Mouse (Mus musculus) stomach, embryonic 15.5 days (tissue): ENCODE measurements around the gene Slc28a3. TPM values are rescaled to one million over a fixed set of nuclear protein-coding genes. Genes with fewer than 3 reads are reported as not detected.

ENCODE experiments used
- ATAC-seq: fragments of 200-750 bp; cut with Nextera tagmentation; 2 replicates; pipeline ENCODE4 v1.8.0; 2017; ENCODE audit warnings: low read depth, moderate number of reproducible peaks, moderate TSS enrichment; ENCODE audit not compliant: insufficient read depth, low FRiP score
- H3K27ac ChIP-seq: fragments of 300-500 bp; sonication (generic); 2 replicates; pipeline ENCODE4 v1.5.1; 2015; ENCODE audit warnings: mild to moderate bottlenecking, inconsistent platforms
- H3K27me3 ChIP-seq: fragments of 300-500 bp; sonication (generic); replicated peaks from 2 replicates; pipeline ENCODE4 v1.6.1; 2015; ENCODE audit warnings: inconsistent platforms
- H3K36me3 ChIP-seq: fragments of 300-500 bp; sonication (generic); 2 replicates; pipeline ENCODE4 v1.6.1; 2015; ENCODE audit warnings: inconsistent platforms
- H3K4me1 ChIP-seq: fragments of 300-500 bp; sonication (generic); 2 replicates; pipeline ENCODE4 v1.6.1; 2015; ENCODE audit warnings: inconsistent platforms
- H3K4me2 ChIP-seq: fragments of 300-500 bp; sonication (generic); 2 replicates; pipeline ENCODE4 v1.6.1; 2015; ENCODE audit warnings: mild to moderate bottlenecking, inconsistent platforms
- H3K4me3 ChIP-seq: fragments of 300-500 bp; sonication (generic); replicated peaks from 2 replicates; pipeline ENCODE4 v1.5.1; 2015; ENCODE audit warnings: inconsistent platforms
- H3K9ac ChIP-seq: fragments of 300-500 bp; sonication (generic); 2 replicates; pipeline ENCODE4 v1.6.1; 2015; ENCODE audit warnings: inconsistent platforms
- H3K9me3 ChIP-seq: fragments of 300-500 bp; sonication (generic); 2 replicates; pipeline ENCODE4 v1.6.1; 2016; ENCODE audit warnings: inconsistent platforms
- WGBS: fragments of 180-500 bp; shearing (Covaris S2); methylation state at CpG from one replicate; pipeline ENCODE4 v1.1.7; 2015; 5-methylcytosine and 5-hydroxymethylcytosine counted together
- polyA plus RNA-seq: library from polyadenylated mRNA; unstranded; fragments of >200 nt; fragmentation: Nextera tagmentation; extraction: Ambion mirVana; gene quantifications from 2 replicates; pipeline ENCODE4 v1.2.1, GENCODE M21; 2015

Gene Slc28a3
- polyA plus RNA-seq: 1.6 and 2.6 TPM in 2 replicates

DNA sequence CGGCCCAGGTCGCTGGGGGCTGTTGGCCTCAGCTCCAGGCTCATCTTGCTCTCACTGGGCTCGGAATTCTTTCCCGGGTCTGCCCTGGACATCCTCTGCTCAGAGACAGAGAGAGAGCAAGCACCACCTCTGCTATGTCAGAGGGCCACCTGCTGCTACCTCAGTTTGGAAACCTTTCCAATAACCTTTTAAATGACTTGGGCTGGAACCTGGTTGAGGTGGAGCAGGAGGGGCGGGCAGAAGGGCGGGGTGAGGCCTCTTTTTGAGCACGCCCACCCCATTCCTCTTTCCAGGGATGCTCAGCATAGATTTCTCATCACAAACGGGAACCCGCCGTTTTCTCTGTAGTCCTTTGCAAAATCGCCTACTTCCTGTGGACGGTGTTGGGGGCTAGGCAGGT is at the start of gene Slc28a3:
Slc28a3 (minus strand) TSS at position 162 of the 400 bp plus-strand sequence.
- no peak for ATAC-seq
- Histone ChIP-seq H3K27ac (no peak within 1 kb of the TSS), H3K9ac (no peak within 1 kb of the TSS), H3K9me3 (no peaks in the 10 kb centered on the region), H3K4me1 (no peaks in the 10 kb centered on the region), H3K36me3 (no peaks in the 10 kb centered on the region), H3K4me2 (0 out of 2 replicates have a peak within 1 kb of the TSS, but pooled peaks have one; percentile 13), H3K4me3 (no peak within 1 kb of the TSS), H3K27me3 (no peaks in the 10 kb centered on the region)
- WGBS: 14% methylated on average over 12 of the region's 12 CpGs

DNA sequence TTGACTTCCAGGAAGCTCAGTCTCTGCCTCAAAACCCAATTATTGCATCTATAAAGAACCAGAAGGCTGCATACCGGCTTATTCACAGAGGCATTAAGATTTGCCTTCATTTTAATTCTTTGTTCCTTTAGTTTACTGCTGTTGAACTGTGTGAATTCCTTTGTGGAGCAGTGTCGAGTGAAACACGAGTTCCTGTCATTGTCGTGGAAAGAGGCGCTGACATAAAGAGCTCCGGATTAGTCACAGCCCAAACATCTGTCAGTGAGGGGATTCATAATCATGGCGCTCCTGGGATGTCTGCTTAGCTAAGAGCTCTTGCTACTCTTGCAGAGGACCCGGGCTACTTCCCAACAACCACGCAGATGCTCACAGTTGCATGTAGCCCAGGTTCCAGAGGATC is 47.3 kb upstream of the Slc28a3 start:
- Histone ChIP-seq H3K9me3 (no peaks in the 10 kb centered on the region), H3K4me1 (no peaks in the 10 kb centered on the region), H3K4me3 (no peak overlapping the region), H3K27ac (no peak overlapping the region), H3K4me2 (no peak overlapping the region), H3K36me3 (no peaks in the 10 kb centered on the region), H3K9ac (no peak overlapping the region), H3K27me3 (no peaks in the 10 kb centered on the region)
- ATAC-seq: no peak
- WGBS: 36% methylated on average over 9 of the region's 9 CpGs

DNA sequence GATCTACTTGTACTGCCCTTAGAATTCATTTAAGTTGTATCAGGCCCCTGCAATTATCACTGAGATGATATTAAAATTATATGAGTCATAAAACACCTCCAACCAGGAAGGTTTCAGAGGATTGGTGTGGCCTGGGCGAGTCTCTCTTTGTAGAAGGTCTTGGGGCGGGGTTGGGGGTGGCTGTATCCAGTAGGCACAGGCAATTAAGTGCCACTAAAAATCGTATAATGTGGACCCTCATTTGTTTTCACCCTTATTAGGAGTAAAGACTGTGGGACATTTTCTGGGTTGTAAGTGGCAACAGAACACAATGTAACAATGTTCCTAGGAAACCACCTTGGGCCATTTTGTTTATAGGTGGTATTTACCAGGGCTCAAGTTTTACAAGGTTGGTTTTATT is 46.2 kb upstream of the Slc28a3 start:
- H3K27ac ChIP-seq: no peak overlapping the region
- ATAC-seq: no peak
- H3K27me3 ChIP-seq: no peaks in the 10 kb centered on the region
- H3K4me2 ChIP-seq: no peak overlapping the region
- no peaks in the 10 kb centered on the region for H3K9me3 ChIP-seq
- H3K36me3 ChIP-seq: no peaks in the 10 kb centered on the region
- no peak overlapping the region for H3K4me3 ChIP-seq
- H3K4me1 ChIP-seq: no peaks in the 10 kb centered on the region
- no peak overlapping the region for H3K9ac ChIP-seq
- WGBS: 77% methylated on average over 3 of the region's 3 CpGs

DNA sequence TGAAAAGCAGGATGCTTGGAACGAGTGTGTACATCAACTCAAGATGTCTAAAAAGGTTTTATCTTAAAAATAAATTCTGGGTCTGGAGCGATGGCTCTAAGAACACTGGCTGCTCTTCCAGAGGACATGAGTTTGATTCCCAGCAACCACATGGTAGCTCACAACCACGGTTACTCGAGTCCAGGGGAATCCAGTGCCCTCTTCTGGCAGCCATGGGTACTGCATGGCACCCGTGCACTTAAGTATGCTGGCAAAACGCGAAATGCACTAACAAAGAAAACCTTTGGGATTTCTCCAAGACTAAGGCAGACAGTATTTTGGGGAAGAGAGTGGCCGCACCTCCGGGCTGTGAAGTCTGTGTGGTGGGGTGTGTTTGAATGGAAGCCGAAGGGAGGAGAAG is 44.9 kb upstream of the Slc28a3 start:
- H3K27me3 ChIP-seq: no peaks in the 10 kb centered on the region
- ATAC-seq: no peak
- H3K4me3 ChIP-seq: no peak overlapping the region
- no peaks in the 10 kb centered on the region for H3K9me3 ChIP-seq
- no peak overlapping the region for H3K4me2 ChIP-seq
- 79% methylated on average over 10 of the region's 10 CpGs for WGBS
- H3K36me3 ChIP-seq: no peaks in the 10 kb centered on the region
- H3K4me1 ChIP-seq: no peaks in the 10 kb centered on the region
- no peak overlapping the region for H3K9ac ChIP-seq
- H3K27ac ChIP-seq: no peak overlapping the region

DNA sequence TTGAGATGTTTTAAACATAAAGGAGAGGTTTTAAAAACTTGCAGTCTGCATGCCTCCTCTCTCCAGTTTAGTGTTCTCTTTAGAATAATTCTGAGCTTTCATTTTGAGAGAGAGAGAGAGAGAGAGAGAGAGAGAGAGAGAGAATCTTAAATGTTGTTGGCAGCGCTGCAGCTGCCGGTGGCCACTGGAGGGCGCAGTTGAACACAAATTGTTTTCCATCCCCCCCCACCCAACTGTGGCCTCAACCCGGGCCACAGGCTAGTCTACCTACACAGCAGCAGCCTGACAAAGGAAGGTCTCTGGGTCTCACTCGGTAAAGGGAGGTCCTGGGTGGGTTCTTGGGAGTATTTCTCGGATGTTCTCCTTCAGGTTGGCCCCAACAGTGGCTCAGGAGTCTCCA is 29.7 kb upstream of the Slc28a3 start:
- H3K27me3 ChIP-seq: 0 out of 2 replicates have a peak, but pooled peaks cover 3% of the 10 kb centered on the region
- 13% methylated on average over 6 of the region's 6 CpGs for WGBS
- ATAC-seq: no peak
- no peak overlapping the region for H3K9ac ChIP-seq
- H3K4me3 ChIP-seq: no peak overlapping the region
- no peaks in the 10 kb centered on the region for H3K4me1 ChIP-seq
- no peak overlapping the region for H3K4me2 ChIP-seq
- no peaks in the 10 kb centered on the region for H3K9me3 ChIP-seq
- H3K36me3 ChIP-seq: no peaks in the 10 kb centered on the region
- no peak overlapping the region for H3K27ac ChIP-seq

DNA sequence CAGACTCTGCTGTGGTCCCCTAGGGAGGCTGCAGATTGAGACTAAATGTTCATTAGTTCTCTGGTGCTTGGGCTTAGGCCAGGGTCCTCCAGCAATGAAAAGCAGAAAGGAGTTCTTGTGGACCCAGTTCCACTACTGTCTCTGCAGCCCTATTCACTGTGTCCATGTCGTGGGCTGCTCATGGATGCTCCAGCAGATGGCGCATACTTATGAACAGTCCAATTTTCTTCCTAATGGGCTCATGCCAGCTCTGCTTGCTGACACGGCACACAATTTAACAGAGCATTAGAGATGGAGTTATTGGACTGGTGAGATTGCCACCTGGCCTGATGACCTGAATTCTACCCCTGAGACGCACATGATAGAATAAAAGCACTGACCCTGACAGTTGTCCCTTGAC is 28.3 kb upstream of the Slc28a3 start:
- WGBS: 30% methylated on average over 4 of the region's 4 CpGs
- no peak overlapping the region for H3K4me3 ChIP-seq
- no peaks in the 10 kb centered on the region for H3K4me1 ChIP-seq
- no peaks in the 10 kb centered on the region for H3K36me3 ChIP-seq
- no peak; the same call in 1 of the 2 replicates for ATAC-seq
- H3K27ac ChIP-seq: no peak overlapping the region
- H3K9ac ChIP-seq: no peak overlapping the region
- no peaks in the 10 kb centered on the region for H3K9me3 ChIP-seq
- 0 out of 2 replicates have a peak, but pooled peaks cover 3% of the 10 kb centered on the region for H3K27me3 ChIP-seq
- H3K4me2 ChIP-seq: no peak overlapping the region

DNA sequence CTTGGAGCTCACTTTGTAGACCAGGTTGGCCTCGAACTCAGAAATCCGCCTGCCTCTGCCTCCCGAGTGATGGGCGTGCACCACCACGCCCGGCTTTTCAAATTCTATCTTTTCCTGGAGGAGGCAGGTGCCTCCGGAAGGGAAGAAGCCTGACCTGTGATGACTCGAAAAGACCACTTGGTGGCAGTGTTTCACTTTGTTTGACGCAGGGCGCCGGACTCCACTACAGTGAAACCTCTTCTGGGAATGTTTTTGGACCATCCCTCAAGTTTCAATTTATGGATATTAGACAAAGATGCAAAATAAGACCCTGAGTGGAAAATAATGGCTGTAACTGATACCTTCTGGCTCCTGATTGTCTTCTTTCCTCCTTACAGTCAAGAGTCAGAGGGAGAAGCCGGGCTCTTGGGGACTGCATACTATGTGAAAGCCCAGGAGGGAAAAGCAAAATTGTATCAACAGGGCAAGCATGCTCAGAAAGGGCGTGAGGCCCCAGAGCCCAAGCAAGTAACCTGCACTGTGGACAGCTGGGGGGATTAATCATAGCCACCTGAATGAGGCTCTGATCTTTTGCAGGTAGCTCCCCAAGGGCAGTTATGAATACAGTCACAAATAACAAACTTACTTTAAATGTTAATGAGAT is 26.8 kb upstream of the Slc28a3 start:
- Histone ChIP-seq H3K27ac (no peak overlapping the region), H3K9me3 (no peaks in the 10 kb centered on the region), H3K27me3 (peaks cover 3% of the 10 kb centered on the region; the same call in 1 of the 2 replicates), H3K36me3 (no peaks in the 10 kb centered on the region), H3K4me3 (no peak overlapping the region), H3K9ac (no peak overlapping the region), H3K4me1 (no peaks in the 10 kb centered on the region), H3K4me2 (no peak overlapping the region)
- ATAC-seq: no peak
- 14% methylated on average over 13 of the region's 13 CpGs for WGBS

DNA sequence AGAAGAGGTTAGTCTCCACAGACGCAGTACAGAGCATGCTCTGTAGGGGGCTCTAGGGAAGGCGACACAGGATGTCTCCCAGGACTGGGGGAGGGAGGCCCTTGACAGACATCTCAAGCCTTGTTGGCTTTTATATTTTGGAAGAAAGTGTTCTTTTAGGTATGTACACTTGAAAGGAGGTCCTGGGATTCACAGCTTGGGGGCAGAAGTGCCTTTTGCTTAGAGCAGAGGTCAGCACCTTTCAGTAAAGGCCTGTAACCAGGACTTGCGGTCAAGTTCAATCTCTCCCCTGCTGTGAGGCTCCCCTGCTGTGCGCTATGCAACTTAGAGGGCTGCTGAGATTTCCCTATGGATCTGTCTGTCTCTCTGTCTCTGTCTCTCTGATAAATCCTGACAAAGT is 23.2 kb upstream of the Slc28a3 start:
- Histone ChIP-seq H3K4me3 (no peak overlapping the region), H3K9me3 (no peaks in the 10 kb centered on the region), H3K4me2 (no peak overlapping the region), H3K36me3 (no peaks in the 10 kb centered on the region), H3K27me3 (peaks cover 3% of the 10 kb centered on the region; the same call in 1 of the 2 replicates), H3K27ac (no peak overlapping the region), H3K4me1 (0 out of 2 replicates have a peak, but pooled peaks cover 5% of the 10 kb centered on the region), H3K9ac (no peak overlapping the region)
- 31% methylated on average over 4 of the region's 4 CpGs for WGBS
- no peak for ATAC-seq

DNA sequence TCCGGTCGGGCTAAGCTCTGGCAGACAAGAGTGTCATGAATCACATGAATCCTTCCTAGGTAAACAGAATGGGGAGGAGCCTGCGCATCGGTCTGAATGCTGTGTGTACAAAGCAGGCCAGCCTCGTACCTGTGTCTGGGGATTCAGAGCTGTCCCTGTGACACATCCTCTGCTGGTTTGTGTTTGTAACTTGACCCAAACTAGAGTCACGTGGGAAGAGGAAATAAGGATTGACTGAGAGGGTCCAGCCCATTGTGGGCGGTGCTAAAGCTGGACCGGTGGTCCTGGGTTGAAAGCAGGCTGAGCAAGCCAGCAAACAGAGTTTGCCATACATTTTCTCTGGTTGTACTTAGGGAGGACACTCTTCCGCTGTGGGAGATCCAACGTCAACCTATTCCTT is 20.1 kb upstream of the Slc28a3 start:
- Histone ChIP-seq H3K4me2 (no peak overlapping the region), H3K4me1 (0 out of 2 replicates have a peak, but pooled peaks cover 5% of the 10 kb centered on the region), H3K9me3 (no peaks in the 10 kb centered on the region), H3K27me3 (no peaks in the 10 kb centered on the region; the same call in 1 of the 2 replicates), H3K27ac (no peak overlapping the region), H3K4me3 (no peak overlapping the region), H3K9ac (no peak overlapping the region), H3K36me3 (no peaks in the 10 kb centered on the region)
- ATAC-seq: no peak
- WGBS: 36% methylated on average over 10 of the region's 10 CpGs

DNA sequence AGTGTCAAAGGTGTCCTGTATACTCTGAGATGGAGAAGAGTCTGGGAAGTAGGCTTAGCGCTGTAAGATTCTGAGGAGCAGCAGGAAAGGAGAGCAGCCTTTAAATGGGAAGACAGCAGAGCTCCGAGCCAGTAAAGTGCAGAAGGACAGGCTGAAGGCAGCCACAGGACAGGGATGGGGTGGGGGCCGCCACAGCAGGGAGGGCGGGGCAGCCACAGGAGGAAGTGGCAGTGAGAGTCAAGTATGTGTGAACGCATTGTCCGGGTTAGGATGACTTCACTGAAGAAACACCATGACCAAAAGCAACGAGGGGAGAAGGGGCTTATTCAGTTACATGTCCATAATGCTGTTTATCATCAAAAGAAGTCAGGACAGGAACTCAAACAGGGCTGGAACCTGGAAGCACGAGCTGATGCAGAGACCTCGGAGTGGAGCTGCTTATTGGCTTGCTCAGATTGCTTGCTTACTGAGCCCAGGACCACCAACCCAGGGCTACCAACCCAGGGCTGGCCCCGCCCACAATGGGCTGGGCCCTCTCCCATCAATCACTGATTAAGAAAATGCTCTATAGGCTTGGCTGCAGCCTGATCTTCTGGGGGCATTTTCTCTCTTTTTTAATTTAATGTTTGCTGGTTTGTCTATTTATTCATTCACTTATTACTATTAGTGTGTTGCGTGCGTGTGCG is 18.8 kb upstream of the Slc28a3 start:
- H3K4me1 ChIP-seq: 0 out of 2 replicates have a peak, but pooled peaks cover 5% of the 10 kb centered on the region
- WGBS: 23% methylated on average over 13 of the region's 13 CpGs
- no peaks in the 10 kb centered on the region; the same call in 1 of the 2 replicates for H3K27me3 ChIP-seq
- no peak overlapping the region for H3K4me3 ChIP-seq
- no peak for ATAC-seq
- H3K27ac ChIP-seq: no peak overlapping the region
- no peak overlapping the region for H3K4me2 ChIP-seq
- H3K9me3 ChIP-seq: no peaks in the 10 kb centered on the region
- H3K9ac ChIP-seq: no peak overlapping the region
- H3K36me3 ChIP-seq: no peaks in the 10 kb centered on the region

DNA sequence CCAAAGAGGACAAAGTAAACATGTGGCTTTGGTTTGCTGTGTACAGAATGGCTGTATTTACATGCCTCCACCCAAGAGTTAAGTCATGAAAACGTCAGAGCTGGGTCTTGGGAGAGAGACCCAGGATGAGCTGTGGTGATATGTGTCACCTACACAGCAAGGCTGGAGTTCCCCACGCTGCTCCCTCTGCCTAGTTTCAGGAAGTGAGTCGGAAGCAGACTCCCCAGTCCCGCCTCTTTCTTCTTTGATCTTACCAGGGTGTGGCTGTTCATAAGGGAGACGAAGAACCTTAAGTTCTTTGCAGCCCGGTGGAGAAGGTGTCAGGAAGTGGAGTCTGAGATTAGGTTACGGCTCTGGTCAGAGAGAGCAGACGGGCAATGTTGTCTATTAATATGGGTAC is 12.0 kb upstream of the Slc28a3 start:
- no peak overlapping the region for H3K27ac ChIP-seq
- H3K9ac ChIP-seq: no peak overlapping the region
- no peak overlapping the region for H3K4me3 ChIP-seq
- no peak for ATAC-seq
- no peaks in the 10 kb centered on the region for H3K9me3 ChIP-seq
- H3K4me2 ChIP-seq: no peak overlapping the region
- no peaks in the 10 kb centered on the region for H3K27me3 ChIP-seq
- H3K36me3 ChIP-seq: no peaks in the 10 kb centered on the region
- no peaks in the 10 kb centered on the region for H3K4me1 ChIP-seq
- 31% methylated on average over 8 of the region's 8 CpGs for WGBS

DNA sequence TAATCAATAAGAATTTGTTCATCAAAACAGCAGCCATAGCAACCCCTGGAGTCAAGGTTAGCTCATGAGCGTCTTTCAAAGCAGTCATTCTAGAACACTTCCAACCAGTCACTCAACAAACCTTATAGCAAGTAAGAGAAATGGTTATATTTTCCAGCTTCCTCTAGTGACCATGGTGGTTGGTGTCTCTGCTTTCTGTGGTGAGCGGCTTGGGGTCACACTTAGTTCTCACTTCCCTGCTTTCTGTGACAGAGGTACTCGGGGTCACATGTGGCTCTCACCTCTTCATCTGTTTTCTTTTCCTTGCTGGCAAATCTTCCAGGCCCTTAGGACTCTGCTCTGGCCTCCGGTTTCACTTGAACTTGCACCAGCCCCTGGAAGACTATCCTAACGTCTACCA is 8.6 kb upstream of the Slc28a3 start:
- no peak for ATAC-seq
- no peak overlapping the region for H3K9ac ChIP-seq
- H3K4me1 ChIP-seq: no peaks in the 10 kb centered on the region
- no peak overlapping the region for H3K27ac ChIP-seq
- no peaks in the 10 kb centered on the region for H3K9me3 ChIP-seq
- H3K36me3 ChIP-seq: no peaks in the 10 kb centered on the region
- WGBS: 76% methylated on average over 5 of the region's 5 CpGs
- no peak overlapping the region for H3K4me3 ChIP-seq
- H3K27me3 ChIP-seq: no peaks in the 10 kb centered on the region
- H3K4me2 ChIP-seq: no peak overlapping the region
